Mouse (Mus musculus) midbrain, postnatal 0 days (tissue): Measurements from ENCODE around the gene Sec14l2. TPM values are rescaled to one million over a fixed set of nuclear protein-coding genes. Genes with fewer than 3 reads are reported as not detected.

ENCODE experiments used
- ATAC-seq: fragments of 200-750 bp; cut with Nextera tagmentation; 2 replicates; pipeline ENCODE4 v1.8.0; 2017; ENCODE audit warnings: moderate number of reproducible peaks, mild to moderate bottlenecking, moderate TSS enrichment, moderate library complexity; ENCODE audit not compliant: low FRiP score
- DNase-seq: peaks from one replicate; pipeline ENCODE4 v3.0.0-alpha.2; 2015; ENCODE audit warnings: low spot score
- H3K27ac ChIP-seq: fragments of 300-500 bp; sonication (generic); 2 replicates; pipeline ENCODE4 v1.5.1; 2014; ENCODE audit warnings: low read depth, mild to moderate bottlenecking, low read length, mixed read lengths
- H3K27me3 ChIP-seq: fragments of 300-500 bp; sonication (generic); 2 replicates; pipeline ENCODE4 v1.6.1; 2014; ENCODE audit warnings: low read length, control low read depth, mixed read lengths; ENCODE audit not compliant: insufficient read depth
- H3K36me3 ChIP-seq: fragments of 300-500 bp; sonication (generic); 2 replicates; pipeline ENCODE4 v1.6.1; 2014; ENCODE audit warnings: low read length, control low read depth, mixed read lengths; ENCODE audit not compliant: insufficient read depth
- H3K4me1 ChIP-seq: fragments of 300-500 bp; sonication (generic); 2 replicates; pipeline ENCODE4 v1.6.1; 2014; ENCODE audit warnings: mild to moderate bottlenecking, control low read depth, antibody characterized with exemption, low read length, mixed read lengths; ENCODE audit not compliant: insufficient read depth
- H3K4me2 ChIP-seq: fragments of 300-500 bp; sonication (generic); 2 replicates; pipeline ENCODE4 v1.6.1; 2014; ENCODE audit warnings: low read depth, mild to moderate bottlenecking, low read length, mixed read lengths; ENCODE audit not compliant: poor library complexity, severe bottlenecking
- H3K4me3 ChIP-seq: fragments of 300-500 bp; sonication (generic); 2 replicates; pipeline ENCODE4 v1.5.1; 2014; ENCODE audit warnings: low read depth, mild to moderate bottlenecking, low read length, moderate library complexity
- H3K9ac ChIP-seq: fragments of 300-500 bp; sonication (generic); replicated peaks from 2 replicates; pipeline ENCODE4 v1.6.1; 2014; ENCODE audit warnings: mild to moderate bottlenecking, low read length, moderate library complexity, mixed read lengths; ENCODE audit not compliant: poor library complexity, severe bottlenecking
- H3K9me3 ChIP-seq: fragments of 300-500 bp; sonication (generic); 2 replicates; pipeline ENCODE4 v1.6.1; 2016; ENCODE audit warnings: low read length, control low read depth
- CTCF ChIP-seq: IDR thresholded peaks from 2 replicates; pipeline ENCODE4 v1.5.1; 2016; ENCODE audit warnings: antibody characterized with exemption, mild to moderate bottlenecking
- WGBS: fragments of 180-500 bp; shearing (Covaris S2); extraction: QIAGEN DNeasy Blood & Tissue Kit; methylation state at CpG from one replicate; pipeline ENCODE4 v1.1.7; 2014; 5-methylcytosine and 5-hydroxymethylcytosine counted together
- polyA plus RNA-seq: library from polyadenylated mRNA; unstranded; fragments of >200 nt; fragmentation: Nextera tagmentation; extraction: Ambion mirVana; gene quantifications from 2 replicates; pipeline ENCODE4 v1.2.1, GENCODE M21; 2015
- total RNA-seq: library from RNA; depleted of rRNA; stranded (reverse); fragments of >200 nt; gene quantifications from 2 replicates; pipeline ENCODE4 v1.2.3, GENCODE M21; 2014; rRNA removed

Gene Sec14l2
- total RNA-seq (8.2 and 13.2 TPM in 2 replicates), polyA plus RNA-seq (5.5 and 6.9 TPM in 2 replicates)

DNA sequence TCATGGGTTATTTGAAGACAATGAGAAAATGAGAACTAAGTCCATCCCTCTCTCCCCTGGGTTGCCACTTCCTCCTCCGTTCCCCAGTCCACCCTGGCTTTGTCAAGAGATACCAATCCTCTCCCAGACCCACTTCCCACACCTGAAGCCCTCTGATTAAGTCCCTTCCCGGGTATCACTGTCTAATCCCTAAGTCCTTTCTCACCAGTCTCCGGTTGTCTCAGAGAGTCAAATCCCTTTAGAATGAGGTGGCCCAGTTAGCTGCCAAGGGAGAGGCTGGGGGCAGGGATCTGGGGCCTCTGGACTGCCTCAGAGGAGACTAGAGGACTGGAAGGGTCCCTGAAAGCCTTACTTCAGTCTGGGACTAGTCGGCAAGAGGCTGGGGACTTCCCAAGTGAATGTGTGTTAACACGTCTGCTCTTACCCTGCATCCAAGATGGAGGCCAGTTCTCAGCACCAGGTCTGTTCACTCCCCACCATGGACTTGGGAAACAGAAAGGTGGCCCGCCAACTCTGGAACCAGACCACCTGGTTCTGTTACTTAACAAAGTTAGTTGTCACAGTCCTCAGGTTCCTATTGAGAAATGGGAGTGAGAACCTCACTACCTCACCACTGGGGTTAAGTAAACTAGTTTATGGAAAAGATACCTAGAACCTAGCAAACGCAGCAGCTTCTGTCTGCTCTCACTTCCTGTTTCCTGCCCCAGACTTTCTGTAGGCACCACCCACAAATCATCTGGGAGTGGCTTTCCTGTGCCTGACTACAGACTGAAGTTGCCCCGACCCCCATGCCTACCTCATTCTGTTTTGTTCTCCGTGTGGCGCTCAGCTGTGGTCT lies at the start of gene Sec14l2:
Gene Sec14l2 (minus strand): TSS at position 674 of the 838 bp plus-strand sequence.
- no peak for TF ChIP-seq CTCF

DNA sequence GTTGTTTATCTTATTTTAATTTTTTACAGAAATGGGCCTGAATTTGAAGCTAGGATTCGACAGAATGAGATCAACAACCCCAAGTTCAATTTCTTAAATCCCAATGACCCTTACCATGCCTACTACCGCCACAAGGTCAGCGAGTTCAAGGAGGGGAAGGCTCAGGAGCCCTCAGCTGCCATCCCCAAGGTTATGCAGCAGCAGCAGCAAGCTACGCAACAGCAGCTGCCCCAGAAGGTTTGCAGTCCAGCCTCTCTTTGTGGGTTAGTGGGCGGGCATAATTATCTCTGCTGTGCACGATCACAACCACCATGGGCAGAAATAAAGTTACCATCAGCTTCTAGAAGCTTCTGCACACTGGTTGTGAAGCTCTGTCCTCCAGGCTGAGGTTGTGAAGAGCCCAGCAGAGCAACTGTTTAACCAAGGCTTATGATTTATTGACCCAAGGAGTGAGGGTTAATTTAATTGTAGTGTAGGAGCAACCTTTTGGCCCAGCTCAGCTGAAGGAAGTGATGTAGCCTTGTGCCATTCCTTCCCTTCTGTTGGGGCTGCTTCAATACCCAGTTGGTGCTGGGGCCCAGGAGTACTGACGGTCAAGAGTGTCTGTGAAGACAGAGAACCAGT lies 43.4 kb upstream of the Sec14l2 start:
- peaks cover under 1% of the 10 kb centered on the region; the same call in 1 of the 2 replicates for H3K4me1 ChIP-seq
- no peaks in the 10 kb centered on the region for H3K27me3 ChIP-seq
- no peak for TF ChIP-seq CTCF
- no peak overlapping the region for H3K4me3 ChIP-seq
- no peak overlapping the region for H3K27ac ChIP-seq
- WGBS = 92% methylated on average over 7 of the region's 7 CpGs
- H3K4me2 ChIP-seq = no peak overlapping the region
- no peaks in the 10 kb centered on the region for H3K9me3 ChIP-seq
- no peak for ATAC-seq
- DNase-seq = no peak
- peaks cover 66% of the 10 kb centered on the region for H3K36me3 ChIP-seq
- no peak overlapping the region for H3K9ac ChIP-seq

More for the DNA sequence above, at the start of gene Sec14l2:
- ATAC-seq (no peak), DNase-seq (no peak)
- H3K4me1 ChIP-seq = no peaks in the 10 kb centered on the region
- peaks cover 5% of the 10 kb centered on the region; the same call in 1 of the 2 replicates for H3K27me3 ChIP-seq
- H3K36me3 ChIP-seq = no peaks in the 10 kb centered on the region
- peaks cover 5% of the 10 kb centered on the region; the same call in 1 of the 2 replicates for H3K9me3 ChIP-seq
- no peak within 1 kb of the TSS for H3K9ac ChIP-seq
- WGBS = 68% methylated on average over 10 of the region's 10 CpGs
- H3K27ac ChIP-seq = no peak within 1 kb of the TSS
- no peak within 1 kb of the TSS for H3K4me2 ChIP-seq
- no peak within 1 kb of the TSS for H3K4me3 ChIP-seq

DNA sequence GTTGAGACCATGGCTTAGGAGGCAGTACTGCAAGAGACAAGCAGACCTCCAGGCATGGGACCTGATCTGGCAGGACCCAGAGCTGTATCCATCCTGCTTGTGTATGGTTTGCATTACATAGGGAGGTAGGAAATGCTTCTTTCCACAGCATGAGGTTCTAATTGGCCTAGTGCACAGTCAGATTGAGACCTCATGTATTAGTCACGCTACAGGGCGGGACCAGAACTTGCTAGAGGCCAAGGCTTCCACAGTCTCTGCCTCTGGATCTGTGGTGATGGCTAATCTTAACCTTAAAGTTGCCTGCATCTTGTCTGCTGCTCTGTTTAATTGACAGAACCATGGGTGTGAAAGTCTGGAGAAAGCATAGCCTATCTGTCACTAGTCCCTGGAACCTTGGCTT lies 41.5 kb upstream of the Sec14l2 start:
- no peak overlapping the region for H3K4me3 ChIP-seq
- peaks cover 50% of the 10 kb centered on the region for H3K36me3 ChIP-seq
- H3K27me3 ChIP-seq = no peaks in the 10 kb centered on the region
- ATAC-seq (no peak), DNase-seq (no peak)
- H3K9me3 ChIP-seq = no peaks in the 10 kb centered on the region
- H3K4me2 ChIP-seq = no peak overlapping the region
- no peak overlapping the region for H3K9ac ChIP-seq
- TF ChIP-seq CTCF = no peak
- H3K4me1 ChIP-seq = peaks cover 9% of the 10 kb centered on the region; the same call in 1 of the 2 replicates
- no peak overlapping the region for H3K27ac ChIP-seq
- 81% methylated on average over 2 of the region's 2 CpGs for WGBS

DNA sequence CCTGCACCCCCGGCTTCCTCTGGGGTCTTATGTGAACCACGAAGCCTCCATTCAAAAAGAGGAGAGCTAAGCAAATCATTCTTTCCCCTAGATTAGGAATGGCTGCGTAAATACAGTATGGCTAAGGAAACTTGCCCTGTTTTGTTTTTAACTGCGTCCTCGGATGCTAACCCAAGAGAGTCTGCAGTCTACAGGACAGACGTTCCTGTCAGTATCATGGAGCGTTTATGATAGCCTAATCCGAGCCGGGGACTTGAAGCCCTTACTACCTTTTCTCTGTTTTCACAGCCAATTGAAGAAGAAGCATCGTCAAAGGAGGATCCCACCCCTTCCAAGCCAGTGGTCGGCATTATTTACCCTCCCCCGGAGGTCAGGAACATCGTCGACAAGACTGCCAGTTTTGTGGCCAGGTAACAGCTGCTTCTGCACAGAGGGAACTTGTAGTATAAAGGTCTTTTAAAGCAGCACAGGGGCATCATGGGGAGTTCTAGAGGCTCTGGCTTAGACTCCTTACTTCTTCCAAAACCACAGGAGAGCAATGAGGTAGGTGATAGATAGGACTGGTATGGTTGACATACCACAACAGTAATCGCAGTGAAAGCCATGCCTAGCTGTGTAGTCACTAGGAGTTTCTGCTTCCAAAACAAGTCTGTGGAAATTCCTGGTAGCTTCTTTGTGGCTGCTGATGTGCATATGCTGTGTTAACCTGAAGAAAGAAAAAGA lies 37.7 kb upstream of the Sec14l2 start:
- 6% methylated on average over 15 of the region's 15 CpGs for WGBS
- Histone ChIP-seq H3K4me2 (peak overlapping the region; percentile 83), H3K27ac (peak overlapping the region; percentile 95), H3K4me3 (peak overlapping the region; percentile 75), H3K4me1 (peaks cover 11% of the 10 kb centered on the region; the same call in 1 of the 2 replicates), H3K36me3 (peaks cover 24% of the 10 kb centered on the region), H3K9ac (peak overlapping the region; percentile 91), H3K27me3 (no peaks in the 10 kb centered on the region), H3K9me3 (no peaks in the 10 kb centered on the region)
- ATAC-seq (no peak), DNase-seq (no peak)
- no peak for TF ChIP-seq CTCF

GRCm38 (mm10) chr11:4159808-4160708 lies 36.8 kb upstream of the Sec14l2 start, which contains the start of the genes Ccdc157 and Sf3a1:
Gene Ccdc157 (minus strand): TSS chr11:4160293.
Gene Sf3a1 (plus strand): TSS chr11:4160350.
- 2% methylated on average over 54 of the region's 54 CpGs for WGBS
- no peak; the same call in 1 of the 2 replicates for TF ChIP-seq CTCF
- H3K4me1 ChIP-seq = peaks cover 11% of the 10 kb centered on the region; the same call in 1 of the 2 replicates

More at GRCm38 (mm10) chr11:4159808-4160708, 36.8 kb upstream of the Sec14l2 start, which contains the start of the genes Ccdc157 and Sf3a1:
- Histone ChIP-seq H3K9ac (peak within 1 kb of the TSS; percentile 91), H3K4me2 (peak within 1 kb of the TSS; percentile 83), H3K9me3 (no peaks in the 10 kb centered on the region), H3K36me3 (peaks cover 18% of the 10 kb centered on the region), H3K27me3 (no peaks in the 10 kb centered on the region), H3K27ac (peak within 1 kb of the TSS; percentile 95), H3K4me3 (peak within 1 kb of the TSS; percentile 75)
- DNase-seq (peak; percentile 96), ATAC-seq (peak; percentile 96)
